26 mouse cellular contexts compared by ENCODE assay signal in the genomic region with DNA sequence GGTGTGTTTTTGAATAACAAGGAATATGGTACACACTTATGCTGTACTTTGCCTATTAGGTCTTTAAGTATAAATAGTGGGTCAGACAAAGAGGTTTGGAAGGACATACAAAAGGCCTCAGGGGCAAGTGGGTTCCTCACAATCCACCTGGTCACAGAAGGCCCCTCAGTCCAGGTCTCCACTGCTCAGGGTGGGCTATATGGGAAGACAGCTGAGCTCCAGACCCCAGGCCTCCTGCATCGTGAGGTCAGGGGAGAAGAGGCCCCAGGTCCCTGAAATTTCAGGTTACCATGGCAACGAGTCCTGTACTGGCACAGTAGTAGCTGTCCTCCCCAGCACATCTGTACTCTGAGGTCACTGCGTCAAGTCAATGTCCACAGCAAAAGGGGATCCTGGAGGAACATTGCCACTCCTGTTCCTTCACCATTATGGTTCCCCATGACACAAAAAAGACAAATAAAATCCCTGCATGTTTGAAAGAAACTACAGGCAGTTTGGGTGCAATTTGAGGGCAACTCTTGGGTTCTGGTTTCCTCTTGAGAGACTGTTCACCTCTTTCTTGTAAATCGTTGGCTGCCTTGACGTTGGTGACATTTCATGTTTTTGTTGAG.
A peak's percentile ranks its signal among the peaks of the same experiment; 100 is the strongest.
DNase-seq lines count a peak whose midpoint lies in the region; ATAC-seq lines count a peak whose summit lies in the region.
"Had no signal": no experiment of that assay in that cellular context is flagged by ENCODE, and none has a peak within 500 bp of the region (broad histone marks: within the 10 kb centered on the region; RNA-seq: fewer than 3 reads in every experiment).

No protein-coding gene starts in this region.

- WGBS in liver, embryonic 11.5 days: 80% methylated on average over 5 of the region's 5 CpGs
- 87% methylated on average over 5 of the region's 5 CpGs for WGBS in forebrain, embryonic 14.5 days

- no peak overlapping the region for H3K9ac ChIP-seq in liver, embryonic 11.5 days (ENCODE audit: low read depth, low read length)
- no peak overlapping the region for H3K9ac ChIP-seq in forebrain, embryonic 14.5 days (ENCODE audit: low read length)
- H3K9ac ChIP-seq: embryonic facial prominence, embryonic 13.5 days; heart, embryonic 13.5 days; liver, embryonic 12.5 days; neural tube, embryonic 12.5 days had no signal

- no peaks in the 10 kb centered on the region for H3K9me3 ChIP-seq in liver, embryonic 11.5 days (ENCODE audit: control insufficient read depth, low read length)
- H3K9me3 ChIP-seq in forebrain, embryonic 14.5 days (replicated peaks; ENCODE audit: control insufficient read depth, low read length): no peaks in the 10 kb centered on the region
- H3K9me3 ChIP-seq: embryonic facial prominence, embryonic 13.5 days; G1E; heart, embryonic 13.5 days; liver, embryonic 12.5 days; megakaryocyte, embryonic 14.5 days; neural tube, embryonic 12.5 days had no signal

- H3K27me3 ChIP-seq in liver, embryonic 11.5 days (replicated peaks; ENCODE audit: control insufficient read depth, insufficient read depth, low read length): no peaks in the 10 kb centered on the region
- H3K27me3 ChIP-seq in forebrain, embryonic 14.5 days (replicated peaks; ENCODE audit: control insufficient read depth, insufficient read depth, low read length): no peaks in the 10 kb centered on the region
- H3K27me3 ChIP-seq: embryonic facial prominence, embryonic 13.5 days; heart, embryonic 13.5 days; liver, embryonic 12.5 days; megakaryocyte, embryonic 14.5 days; neural tube, embryonic 12.5 days had no signal

- ATAC-seq in liver, embryonic 11.5 days (replicated peaks; ENCODE audit: low FRiP score): 0 out of 2 replicates have a peak, but pooled peaks have one; percentile 12
- peak; percentile 18; the same call in 1 of the 2 replicates for ATAC-seq in forebrain, embryonic 14.5 days
- ATAC-seq: CD4-positive, CD25-positive, alpha-beta regulatory T cell, adult 4 months; liver, embryonic 12.5 days; lung, postnatal 0 days had no signal

- H3K36me3 ChIP-seq in liver, embryonic 11.5 days (ENCODE audit: control insufficient read depth, insufficient read depth, low read length): peaks cover 2% of the 10 kb centered on the region; the same call in 1 of the 2 replicates
- peaks cover 13% of the 10 kb centered on the region; the same call in 1 of the 2 replicates for H3K36me3 ChIP-seq in forebrain, embryonic 14.5 days (ENCODE audit: control insufficient read depth, insufficient read depth, low read length)

- no peak overlapping the region for H3K4me3 ChIP-seq in liver, embryonic 11.5 days (ENCODE audit: low read depth, low read length)
- no peak overlapping the region for H3K4me3 ChIP-seq in forebrain, embryonic 14.5 days (ENCODE audit: low read depth, low read length)
- H3K4me3 ChIP-seq: embryonic facial prominence, embryonic 13.5 days; heart, embryonic 13.5 days; layer of hippocampus, adult 2 months; liver, embryonic 12.5 days; megakaryocyte, embryonic 14.5 days; neural tube, embryonic 12.5 days had no signal

- peak; percentile 43 for DNase-seq in embryo, embryonic 10 days (ENCODE audit: low spot score)
- no peak for DNase-seq in embryo, embryonic 9.5 days (ENCODE audit: extremely low spot score)
- DNase-seq in liver, embryonic 11.5 days (ENCODE audit: low spot score): no peak
- DNase-seq in liver: no peak
- DNase-seq in forebrain, embryonic 14.5 days (ENCODE audit: low spot score): no peak
- peak; percentile 37 for DNase-seq in mesoderm, embryonic 11.5 days (ENCODE audit: low read depth, low spot score)
- DNase-seq in frontal cortex, postnatal 14 days (ENCODE audit: low spot score in 2 of 2): no peak
- no peak for DNase-seq in ovary, postnatal 14 days (ENCODE audit: low spot score)
- DNase-seq: adrenal gland, adult 8-10 months; cerebellum, postnatal 14 days; heart, postnatal 36 days; kidney, adult 11 months; kidney, postnatal 10 days; left cerebral cortex, postnatal 4 days; retina, postnatal 1 day; right cerebral cortex, postnatal 4 days; thymus, postnatal 4 days had no signal

- no peak overlapping the region for H3K27ac ChIP-seq in liver, embryonic 11.5 days (ENCODE audit: low read depth, low read length)
- no peak overlapping the region for H3K27ac ChIP-seq in forebrain, embryonic 14.5 days (ENCODE audit: low read depth, low read length)
- H3K27ac ChIP-seq: embryonic facial prominence, embryonic 13.5 days; heart, embryonic 13.5 days; layer of hippocampus, adult 2 months; liver, embryonic 12.5 days; neural tube, embryonic 12.5 days had no signal

- H3K4me1 ChIP-seq in liver, embryonic 11.5 days (replicated peaks; ENCODE audit: control insufficient read depth, insufficient read depth, low read length): 0 out of 2 replicates have a peak, but pooled peaks cover 3% of the 10 kb centered on the region
- H3K4me1 ChIP-seq in forebrain, embryonic 14.5 days (ENCODE audit: control insufficient read depth, insufficient read depth, low read length): peaks cover 5% of the 10 kb centered on the region; the same call in 1 of the 2 replicates
- H3K4me1 ChIP-seq: embryonic facial prominence, embryonic 13.5 days; heart, embryonic 13.5 days; liver, embryonic 12.5 days; neural tube, embryonic 12.5 days had no signal

- H3K4me2 ChIP-seq in liver, embryonic 11.5 days: no peak overlapping the region
- no peak overlapping the region for H3K4me2 ChIP-seq in forebrain, embryonic 14.5 days (ENCODE audit: low read length)
- H3K4me2 ChIP-seq: embryonic facial prominence, embryonic 13.5 days; heart, embryonic 13.5 days; liver, embryonic 12.5 days; neural tube, embryonic 12.5 days had no signal

Comparison
In these comparisons a context has a peak if more than half of its experiments do, and no peak if none do; other contexts are left out.
1. DNase-seq: peak in embryo, embryonic 10 days (single experiment) and mesoderm, embryonic 11.5 days (single experiment); none in embryo, embryonic 9.5 days (single experiment), liver, embryonic 11.5 days (single experiment), liver (single experiment), forebrain, embryonic 14.5 days (single experiment), frontal cortex, postnatal 14 days (0 of 2) and ovary, postnatal 14 days (single experiment).